Mouse (Mus musculus) spleen, postnatal 36 days (tissue): ENCODE data around the gene Cbr4.
A peak's percentile ranks its signal among the peaks of the same experiment; 100 is the strongest.

ENCODE experiments used
- DNase-seq, 2 experiments: peaks; one replicate each; pipeline ENCODE4 v3.0.0; 2022; ENCODE audit warnings: low spot score in 2 of 2, mixed read lengths in 1 of 2

Cbr4 gene

DNA sequence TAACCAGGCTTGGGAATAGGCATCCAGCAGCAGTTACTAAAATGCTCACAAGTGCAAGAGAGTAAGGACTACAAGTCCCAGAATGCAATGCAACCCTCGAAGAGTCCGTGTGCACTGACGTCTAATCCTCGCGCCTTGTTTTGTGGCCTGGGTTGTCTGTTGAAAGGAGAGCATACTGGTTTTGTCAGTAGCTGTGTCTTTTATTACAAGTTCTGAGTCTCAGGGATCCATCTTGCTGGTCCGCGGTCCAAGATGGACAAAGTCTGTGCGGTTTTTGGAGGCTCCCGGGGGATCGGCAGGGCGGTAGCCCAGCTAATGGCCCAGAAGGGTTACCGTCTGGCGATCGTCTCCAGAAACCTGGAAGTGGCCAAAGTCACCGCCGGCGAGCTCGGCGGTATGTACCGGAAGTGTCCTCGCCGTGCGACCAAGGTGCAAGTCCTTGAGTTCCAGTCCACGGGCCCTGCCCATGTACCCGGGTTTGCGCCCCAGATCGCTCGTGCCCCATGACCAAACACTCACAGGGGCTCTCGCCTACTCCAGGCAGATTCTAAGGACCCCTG lies at the start of gene Cbr4:
Gene Cbr4 (plus strand): TSS at position 138 of the 560 bp plus-strand sequence.
- DNase-seq: peak; percentile 83 to 90

DNA sequence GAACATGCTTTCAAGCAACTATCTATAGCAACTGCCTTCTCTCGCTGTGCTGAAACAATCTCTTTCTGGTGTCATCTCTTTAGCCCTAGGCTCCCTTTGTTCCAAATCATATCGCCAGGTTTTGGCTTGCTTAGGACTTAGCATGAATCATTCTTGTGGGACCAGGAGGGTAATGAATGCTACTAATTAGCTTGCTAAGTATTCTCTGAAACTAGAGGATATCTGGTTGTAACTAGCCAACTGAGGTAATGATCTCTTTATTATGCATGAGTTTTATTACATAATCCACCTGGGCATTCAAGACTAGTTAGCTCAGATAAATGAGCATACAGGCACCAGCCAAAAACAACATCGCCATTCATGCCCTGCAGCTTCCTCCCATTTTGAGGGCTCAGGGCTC lies 44.5 kb upstream of the Cbr4 start:
- DNase-seq: no peak

DNA sequence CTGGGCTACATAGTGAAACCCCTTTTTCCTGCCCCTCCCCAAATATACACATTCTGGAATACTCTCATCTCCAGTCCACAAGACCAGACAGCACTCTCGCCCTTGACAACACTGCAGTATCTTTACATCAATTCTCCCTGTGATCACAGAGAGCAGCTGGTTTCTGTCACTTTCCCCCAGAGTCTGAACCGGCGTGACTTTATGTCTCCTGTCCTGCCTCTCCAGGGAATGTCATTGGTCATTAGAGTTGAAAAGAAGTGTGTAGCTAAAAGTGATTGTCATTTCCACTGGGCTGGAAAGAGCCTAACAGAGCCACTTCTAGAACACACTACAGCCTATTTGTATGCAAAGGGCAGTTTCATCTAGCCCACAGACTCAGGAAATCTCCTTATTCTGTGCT lies 43.2 kb upstream of the Cbr4 start:
- no peak for DNase-seq

DNA sequence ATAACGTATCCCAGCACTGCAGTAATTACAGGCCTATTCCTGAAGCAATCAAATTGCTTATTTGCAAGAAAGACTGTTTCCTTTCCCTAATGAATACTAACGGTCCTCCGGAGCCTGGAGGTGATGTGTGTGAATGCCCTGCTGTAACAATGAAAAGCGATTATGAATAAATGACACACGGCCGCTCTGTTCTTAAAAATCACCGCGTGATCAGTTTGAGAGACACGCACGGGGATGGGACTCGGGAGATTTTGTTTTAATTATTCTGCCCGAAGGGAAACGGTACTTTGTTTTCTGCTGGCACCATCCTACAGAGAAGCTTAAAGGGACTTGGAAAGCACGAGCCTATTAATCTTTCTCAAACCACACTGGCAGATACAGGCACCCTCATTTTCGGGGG lies 41.2 kb upstream of the Cbr4 start:
- DNase-seq: no peak

DNA sequence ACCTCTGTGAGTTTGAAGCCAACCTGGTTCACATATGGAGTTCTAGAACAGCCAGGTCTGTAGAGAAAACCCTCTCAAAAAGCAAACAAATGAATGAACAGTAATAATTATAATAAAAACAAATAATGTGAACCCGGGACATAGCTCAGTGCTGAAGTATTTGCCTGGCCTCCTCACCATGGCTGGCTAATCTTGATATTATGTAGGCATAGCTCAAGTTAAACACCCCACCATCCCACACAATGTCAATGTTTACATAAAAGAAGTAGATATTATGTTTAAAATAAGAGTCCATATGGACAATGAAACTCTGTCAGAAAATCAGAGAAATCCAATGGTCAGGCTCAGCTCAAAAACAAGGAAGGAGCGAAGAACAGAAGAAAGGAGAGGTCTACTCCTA lies 39.4 kb upstream of the Cbr4 start:
- DNase-seq: no peak

DNA sequence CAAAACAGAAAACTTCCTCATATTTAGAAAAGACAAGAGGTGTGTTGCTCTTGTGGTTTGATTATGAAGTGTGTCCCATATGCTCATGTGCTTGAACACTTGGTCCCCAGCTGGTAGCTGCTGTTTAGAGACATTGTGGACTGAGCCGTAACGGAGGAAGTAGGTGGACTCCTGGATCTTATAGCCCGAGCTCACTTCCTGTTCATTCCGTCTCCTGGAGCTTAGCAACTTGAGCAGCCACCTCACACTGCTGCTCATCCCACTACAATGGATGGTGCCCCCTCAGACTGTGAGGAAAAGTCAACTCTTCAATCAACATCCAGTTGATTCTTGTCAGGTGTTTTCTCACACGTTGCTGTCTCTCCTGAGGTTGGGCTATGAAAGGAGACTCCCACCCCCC lies 38.7 kb upstream of the Cbr4 start:
- DNase-seq: no peak

DNA sequence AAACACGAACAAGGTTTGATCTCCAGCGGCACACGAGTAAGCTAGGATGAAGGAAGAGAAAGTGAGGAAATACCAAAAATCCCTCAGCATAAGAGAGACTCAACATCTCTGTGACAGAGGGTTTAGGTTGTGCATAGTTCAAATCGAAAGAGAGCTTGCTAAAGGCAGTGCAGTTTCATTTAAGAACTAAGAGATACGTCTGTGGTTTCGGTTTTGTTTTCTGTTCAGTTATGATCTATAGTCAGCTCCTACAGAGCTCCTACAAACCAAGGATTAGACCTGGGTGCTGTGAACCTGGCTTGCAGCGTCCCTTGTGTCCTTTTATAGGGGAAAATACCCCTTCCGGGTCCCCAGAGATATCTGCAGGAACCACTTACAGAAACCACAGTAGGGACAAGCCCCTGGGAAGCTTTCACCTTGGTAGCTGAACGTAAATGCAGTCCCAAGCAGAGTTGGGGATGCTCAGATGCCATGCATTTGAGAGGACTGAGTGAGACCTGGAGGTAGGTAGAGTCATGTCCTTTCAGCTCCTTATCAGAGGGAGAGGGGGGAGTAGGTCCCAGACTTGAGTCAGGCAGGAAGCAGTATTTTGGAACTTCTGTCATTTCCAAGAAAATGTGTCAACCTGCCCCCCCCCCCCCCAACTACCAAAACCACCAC lies 36.5 kb upstream of the Cbr4 start:
- no peak for DNase-seq

DNA sequence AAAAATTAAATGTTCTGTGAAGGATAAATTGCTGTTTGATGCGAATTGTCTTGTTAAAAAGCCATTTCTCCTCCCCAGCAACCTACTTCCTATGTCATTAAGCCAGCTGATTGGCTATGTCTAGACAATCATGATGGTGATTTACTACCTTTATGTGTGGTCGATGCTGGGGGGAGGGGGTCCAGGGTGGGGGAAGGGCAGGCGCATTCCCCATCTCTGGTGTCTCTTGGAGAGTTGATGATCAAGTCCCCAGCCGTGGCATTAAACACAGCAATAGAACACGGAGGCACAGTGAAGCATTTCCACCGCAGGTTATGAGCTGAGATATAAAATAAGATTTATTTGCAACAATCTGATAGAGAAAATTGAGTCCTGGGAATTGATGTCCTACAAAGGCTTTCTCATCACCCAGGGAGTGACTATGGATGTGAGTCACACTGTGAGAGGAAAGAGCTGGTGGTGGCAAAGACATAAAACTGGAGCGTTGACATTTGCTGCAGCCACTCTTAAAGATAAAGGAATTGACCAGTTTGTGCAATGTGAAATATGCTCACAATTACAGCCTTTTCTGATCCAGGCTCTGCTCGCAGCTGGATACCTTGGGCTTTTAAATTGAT lies 35.7 kb upstream of the Cbr4 start:
- no peak for DNase-seq

DNA sequence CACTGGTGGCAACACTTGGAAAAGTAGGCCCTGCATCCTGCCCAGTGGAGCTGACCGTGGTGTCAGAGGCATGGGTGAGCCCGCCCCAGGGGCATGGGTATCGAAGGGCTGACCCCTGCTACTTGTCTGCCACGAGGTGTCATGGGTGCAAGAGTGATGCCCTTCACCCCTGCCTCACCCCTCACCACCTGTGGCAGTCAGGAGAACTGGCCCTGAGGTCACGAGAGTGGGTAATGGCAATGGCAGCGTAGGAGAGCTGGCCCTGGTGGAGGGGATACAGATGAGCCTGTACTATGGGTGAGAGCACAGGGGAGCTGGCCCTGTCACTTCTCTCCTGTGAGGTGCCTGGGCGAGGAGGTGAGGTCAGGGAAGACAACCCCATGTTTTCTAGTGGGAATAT lies 27.8 kb upstream of the Cbr4 start:
- DNase-seq: no peak

DNA sequence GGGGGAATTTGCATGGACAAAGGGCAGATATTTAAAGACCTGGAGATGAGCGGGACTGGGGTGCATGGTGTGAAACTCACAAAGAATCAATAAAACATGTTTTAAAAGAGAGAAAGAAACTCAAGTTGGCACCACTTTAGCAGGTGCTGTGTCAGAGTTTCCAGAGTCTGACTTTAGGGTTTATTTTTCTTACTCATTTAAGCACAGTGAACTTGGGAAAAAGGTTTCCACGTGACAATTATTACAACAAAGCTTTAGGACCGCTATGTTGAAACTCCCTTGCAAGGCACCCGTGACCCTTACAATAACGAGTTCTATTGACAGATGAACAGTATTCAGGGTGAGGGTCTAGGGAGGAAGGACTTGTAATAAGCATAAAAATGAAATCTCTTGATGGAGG lies 25.3 kb upstream of the Cbr4 start:
- DNase-seq: no peak

DNA sequence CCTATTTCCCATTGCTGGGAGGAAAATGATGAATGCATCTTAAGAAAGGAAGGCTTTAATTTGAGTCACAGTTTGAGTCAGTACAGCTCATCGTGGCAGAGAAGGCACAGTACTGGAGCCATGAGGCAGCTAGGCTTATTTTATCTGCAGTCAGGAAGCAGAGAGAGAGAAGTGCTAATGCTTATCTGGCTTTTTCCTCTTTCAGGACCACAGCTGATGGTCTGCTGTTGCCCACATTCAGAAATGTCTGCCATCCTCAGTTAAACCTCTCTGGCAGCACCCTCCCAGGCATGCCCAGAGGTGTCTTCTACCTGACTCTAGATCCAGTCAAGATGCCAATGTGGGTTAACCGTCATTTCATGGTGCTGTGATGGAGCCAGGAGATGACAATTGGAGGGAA lies 23.1 kb upstream of the Cbr4 start:
- DNase-seq: no peak

DNA sequence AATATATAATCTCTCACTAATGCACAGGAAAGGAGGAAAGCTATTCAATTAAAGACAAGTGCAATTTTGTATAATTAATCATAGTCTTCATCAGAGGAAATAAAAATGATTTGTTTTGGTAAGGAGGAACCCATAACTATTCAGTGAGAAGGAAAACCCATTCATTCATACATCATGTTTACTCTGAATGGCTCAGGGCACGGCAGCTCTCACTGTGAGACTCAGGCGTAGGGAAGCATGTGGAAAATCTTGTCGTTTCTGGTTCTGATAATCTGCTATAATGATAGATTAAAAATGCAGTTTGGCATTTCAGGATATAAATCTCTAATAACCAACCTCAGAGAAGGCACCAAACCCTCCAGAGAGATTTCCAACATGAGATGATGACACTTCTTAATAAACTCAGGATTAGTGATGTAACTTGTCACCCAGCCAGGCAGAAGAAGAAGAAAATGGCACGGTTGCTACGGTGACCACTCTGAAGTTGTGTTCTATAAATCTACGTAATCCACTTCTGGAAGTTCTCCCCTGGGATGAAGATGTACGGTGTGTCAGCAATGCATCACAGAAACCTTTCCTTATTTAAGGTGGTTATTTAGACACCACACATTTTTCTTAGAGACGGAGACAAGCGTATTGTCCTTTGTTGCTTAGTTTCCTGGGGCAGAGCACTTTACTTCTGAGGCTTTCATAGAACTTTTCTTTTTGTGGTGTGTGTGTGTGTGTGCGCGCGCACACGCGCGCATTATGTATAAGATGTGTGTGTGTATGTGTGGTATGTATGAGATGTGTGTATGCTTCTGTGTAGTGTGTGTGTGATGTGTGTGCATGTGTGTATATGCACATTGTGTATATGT lies 20.6 kb upstream of the Cbr4 start:
- DNase-seq: no peak

DNA sequence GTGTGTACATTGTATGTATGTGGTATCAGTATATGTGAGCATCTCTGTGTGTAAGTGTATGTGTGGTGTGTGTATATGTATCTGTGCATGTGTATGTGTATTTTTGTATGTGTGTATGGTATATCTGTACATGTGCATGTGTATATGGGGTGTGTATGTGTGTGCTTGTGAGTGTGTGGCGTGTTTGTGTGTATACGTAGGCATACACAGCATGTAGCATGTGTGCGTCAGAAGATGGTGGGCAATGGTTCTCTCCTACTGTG lies 20.1 kb upstream of the Cbr4 start:
- DNase-seq: no peak

DNA sequence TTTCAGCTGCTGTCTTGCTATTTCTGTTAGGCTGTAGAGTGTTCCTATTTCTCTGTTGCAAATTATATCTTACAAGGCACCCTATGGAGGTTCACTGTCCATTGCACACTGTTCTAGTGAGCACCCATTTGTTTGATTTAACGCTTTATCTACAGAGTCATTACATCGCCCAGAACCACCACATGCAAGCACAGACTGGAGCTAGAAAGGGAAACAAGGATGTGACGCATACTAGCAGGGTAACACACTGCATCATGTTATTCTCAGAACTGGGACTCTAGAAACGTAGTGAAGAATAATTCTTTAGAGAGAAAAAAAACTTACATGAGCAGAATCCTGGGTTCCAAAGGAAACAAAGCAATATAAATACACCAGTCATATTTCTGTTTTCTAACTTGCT lies 17.3 kb upstream of the Cbr4 start:
- no peak for DNase-seq

DNA sequence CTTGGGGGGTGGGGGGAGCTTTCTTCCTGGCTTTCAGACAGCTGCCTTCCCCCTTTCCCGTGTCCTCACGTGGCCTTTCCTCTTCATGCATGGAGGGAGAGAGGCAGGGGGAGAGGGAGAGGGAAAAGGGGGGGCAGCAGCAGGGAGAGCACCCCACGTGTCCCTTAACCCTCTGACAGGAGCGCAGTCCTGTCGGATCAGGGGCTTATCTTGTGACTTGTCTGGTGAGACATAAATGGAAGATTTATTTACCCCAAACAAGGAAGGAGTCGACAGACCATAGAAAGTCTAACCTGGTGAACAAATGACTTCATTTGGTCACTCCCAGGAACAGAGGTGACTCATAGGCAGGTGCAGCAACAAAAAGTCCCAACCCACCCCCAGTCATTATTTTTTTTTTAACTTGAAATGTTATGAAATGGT lies 12.3 kb upstream of the Cbr4 start:
- no peak for DNase-seq

DNA sequence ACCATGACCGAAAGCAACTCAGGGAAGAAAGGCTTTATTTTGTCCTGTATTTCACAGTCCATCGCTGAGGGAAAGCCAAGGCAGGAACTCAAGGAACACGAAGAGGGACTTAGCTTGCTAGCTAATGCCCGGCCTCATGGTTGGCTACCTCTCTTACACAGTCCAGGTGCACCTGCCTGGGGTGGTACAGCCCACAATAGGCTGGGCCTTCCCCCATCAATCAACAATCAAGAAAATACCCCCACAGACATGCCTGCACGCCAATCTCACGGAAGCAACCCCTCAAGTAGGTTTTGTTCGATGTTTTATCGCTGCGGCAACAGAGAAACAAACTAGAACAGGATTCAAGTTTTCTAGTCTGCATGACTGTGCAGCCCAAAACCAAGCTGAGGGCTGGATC lies 11.4 kb upstream of the Cbr4 start:
- DNase-seq: no peak

DNA sequence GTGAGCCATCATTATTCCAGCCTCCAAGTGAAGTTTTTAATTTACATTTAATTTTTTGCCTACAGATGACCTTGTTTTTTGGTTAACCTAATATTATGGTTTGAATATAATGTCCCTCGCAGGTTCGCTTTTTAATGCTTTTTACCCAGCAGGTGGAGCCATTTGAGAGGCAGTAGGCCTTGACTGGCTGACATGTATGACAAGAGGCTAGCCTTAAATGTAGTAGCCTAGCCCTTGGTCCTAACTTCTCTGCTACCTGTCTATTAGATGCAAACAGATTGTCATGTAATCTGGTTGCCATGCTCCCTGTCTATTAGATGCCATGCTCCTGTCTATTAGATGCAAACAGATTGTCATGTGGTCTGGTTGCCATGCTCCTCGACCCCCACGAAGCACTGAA lies 9.4 kb upstream of the Cbr4 start:
- DNase-seq: no peak

DNA sequence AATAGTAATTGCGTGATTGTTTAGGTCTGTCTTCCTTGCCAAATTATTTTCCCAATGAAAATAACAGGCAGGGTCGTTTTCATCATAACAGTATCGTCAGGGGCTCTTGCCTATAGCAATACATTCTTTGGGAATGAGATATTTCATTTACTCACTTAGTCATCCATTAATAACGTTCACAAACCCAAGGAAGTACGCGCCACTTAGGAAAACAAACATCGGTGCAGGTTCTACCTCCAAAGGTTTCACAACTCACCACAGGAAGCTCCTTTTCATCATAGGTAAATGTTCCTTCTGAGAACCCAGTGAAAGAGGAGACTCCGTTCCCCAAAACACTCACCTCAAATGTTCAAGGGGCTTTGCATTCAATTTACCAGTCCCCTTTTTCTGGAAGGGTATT lies 8.7 kb upstream of the Cbr4 start:
- DNase-seq: no peak

DNA sequence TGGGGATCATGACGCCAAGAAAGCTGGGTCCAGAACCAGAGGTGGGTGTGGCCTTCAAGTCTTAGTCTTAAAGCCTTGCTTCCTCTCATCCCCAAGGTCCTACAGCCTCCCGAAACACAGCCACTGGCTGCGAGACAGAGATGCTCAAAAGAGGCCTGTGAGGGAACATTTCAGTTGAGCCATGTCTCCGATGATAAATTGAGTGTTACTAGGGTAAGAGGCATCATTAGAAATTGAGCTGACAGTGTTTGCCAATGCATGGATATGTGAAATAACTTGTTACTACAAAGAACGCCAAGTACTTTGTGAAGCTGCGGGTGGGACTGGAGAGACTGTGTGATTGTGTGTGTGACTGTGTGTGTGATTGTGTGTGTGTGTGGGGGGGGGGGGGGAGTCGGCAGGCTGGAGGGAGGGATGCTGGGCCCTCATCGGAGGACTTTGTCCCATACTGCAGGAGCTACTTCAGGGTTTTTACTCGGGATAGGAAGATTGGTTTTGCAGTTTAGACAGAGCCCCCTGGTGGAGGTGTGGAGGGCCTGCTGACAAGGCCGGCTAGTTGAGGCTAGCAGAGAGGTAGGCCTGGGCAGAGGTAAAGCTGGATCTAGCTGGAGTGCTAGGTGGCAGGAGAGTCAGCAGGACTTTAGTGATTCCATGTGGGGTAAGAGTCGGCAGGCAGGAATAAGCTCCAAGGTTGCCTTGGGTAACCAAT lies 7.9 kb upstream of the Cbr4 start:
- DNase-seq: peak; percentile 28 to 31

DNA sequence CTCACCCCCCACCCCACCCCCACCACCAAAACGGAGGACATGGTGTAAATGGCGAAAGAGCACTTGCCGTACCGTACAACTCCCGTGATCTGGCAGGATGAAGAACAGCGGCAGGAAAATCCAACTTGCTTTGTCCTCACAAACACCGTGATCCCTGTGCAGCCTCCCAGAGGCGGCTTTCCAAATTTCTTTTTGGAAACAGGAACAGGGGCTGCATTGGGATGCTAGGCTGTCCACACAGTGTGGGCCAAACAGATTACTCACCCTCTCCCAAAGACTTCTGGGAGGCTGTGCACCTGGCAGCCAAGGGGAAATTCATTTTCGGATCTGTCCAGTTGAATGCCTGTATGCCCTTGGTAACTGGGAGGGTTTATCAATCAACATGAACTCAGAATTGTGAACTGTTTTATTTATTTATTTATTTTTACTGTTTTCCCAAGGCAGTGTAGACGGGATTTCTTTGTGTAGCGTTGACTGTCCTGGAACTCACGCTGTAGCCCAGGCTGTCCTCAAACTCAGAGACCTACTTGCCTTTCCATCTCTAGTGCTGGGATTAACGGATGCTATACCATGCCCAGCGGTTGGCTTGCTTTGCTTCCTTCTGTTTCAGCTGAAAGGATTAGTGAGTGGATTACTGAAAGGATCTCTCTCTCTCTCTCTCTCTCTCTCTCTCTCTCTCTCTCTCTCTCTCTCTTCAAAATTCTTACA lies 7.1 kb upstream of the Cbr4 start:
- no peak for DNase-seq

DNA sequence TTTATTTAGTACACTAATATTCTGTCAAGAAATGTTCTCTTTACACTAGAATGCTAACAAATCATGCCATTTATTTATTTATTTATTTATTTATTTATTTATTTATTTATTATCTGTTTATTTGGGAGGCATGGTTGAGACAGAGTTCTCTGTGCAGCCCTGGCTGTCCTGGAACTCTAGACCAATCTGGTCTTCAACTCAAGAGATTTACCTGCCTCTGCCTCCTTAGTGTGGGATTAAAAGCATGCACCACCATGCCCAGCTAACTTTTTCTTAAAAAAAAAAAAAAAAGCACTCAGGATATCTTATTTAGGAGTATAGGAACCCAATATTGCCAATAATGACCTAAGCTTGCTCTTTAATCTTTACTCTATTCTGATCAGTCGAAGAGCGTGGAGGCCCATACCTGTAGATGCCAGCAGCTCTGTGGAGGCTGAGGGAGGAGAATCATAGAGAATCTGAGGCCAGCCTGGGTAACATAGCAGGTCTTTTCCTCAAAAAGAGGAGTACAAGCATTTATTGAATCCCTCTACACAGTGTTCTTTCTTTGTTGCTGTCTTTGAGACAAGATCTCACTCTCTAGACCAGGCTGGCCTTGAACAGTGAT lies 508 bp upstream of the Cbr4 start:
- no peak for DNase-seq
